Mouse (Mus musculus) brain, embryonic 14.5 days (tissue): ENCODE results near the gene Ncam1.

Experiments used
- CTCF ChIP-seq: fragments of 200-500 bp; IDR thresholded peaks from 2 replicates; pipeline ENCODE4 v1.5.1; 2012; ENCODE audit warnings: inconsistent platforms, mild to moderate bottlenecking, moderate library complexity, borderline replicate concordance; ENCODE audit not compliant: insufficient read depth, insufficient read length; ENCODE audit errors: extremely low read depth
- POLR2A ChIP-seq: fragments of 200-500 bp; IDR thresholded peaks from 2 replicates; pipeline ENCODE4 v1.6.1; 2012; ENCODE audit warnings: mild to moderate bottlenecking, inconsistent platforms, borderline replicate concordance; ENCODE audit not compliant: poor library complexity, insufficient read depth, insufficient read length, severe bottlenecking; ENCODE audit errors: extremely low read depth

DNA sequence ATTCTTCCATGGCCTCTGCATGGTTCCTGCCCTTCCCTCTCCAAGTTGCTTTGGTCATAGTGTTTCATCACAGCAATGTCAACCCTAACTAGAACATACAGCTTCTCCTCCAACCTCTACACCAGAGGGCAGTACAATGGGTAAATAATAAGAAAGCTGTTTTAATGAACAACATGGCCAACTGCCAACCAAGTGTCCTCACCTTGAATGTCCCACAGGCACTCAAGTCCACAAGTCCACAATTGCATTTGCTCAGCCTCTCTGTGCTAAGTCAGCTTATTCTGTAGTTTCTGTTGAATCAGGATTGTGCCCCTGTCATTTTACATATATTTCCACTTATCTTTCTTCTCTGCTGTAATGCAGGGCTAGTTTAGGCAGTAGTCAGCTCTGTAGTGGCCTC, 91.1 kb downstream of the Ncam1 start:
- no peak for TF ChIP-seq CTCF
- no peak for TF ChIP-seq POLR2A
